Mouse (Mus musculus) cerebellum, adult 18-20 months (tissue): Measurements from ENCODE around the gene Hoxc6.

Source experiments
- DNase-seq, 2 experiments: peaks; one replicate each; pipeline ENCODE4 v3.0.0; 2021

The Hoxc6 gene

DNA sequence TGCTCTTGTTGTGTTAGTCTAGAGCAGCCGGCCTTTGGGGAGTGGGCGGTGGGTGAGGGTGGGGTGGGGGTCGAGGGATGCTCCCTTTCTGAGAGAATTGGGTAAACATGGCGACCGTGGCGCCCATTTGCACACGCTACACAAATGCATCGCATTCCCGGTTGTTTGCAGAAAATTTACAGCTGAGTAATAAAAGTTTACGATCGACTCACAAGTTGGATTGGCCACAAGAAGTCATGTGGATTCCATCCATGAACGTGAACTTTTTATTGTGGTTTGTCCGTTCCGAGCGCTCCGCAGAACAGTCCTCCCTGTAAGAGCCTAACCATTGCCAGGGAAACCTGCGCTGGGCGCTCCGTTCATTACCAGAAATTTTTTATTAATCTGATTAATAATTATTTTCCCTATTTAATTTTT lies at the start of gene Hoxc6:
Gene Hoxc6, plus strand, starts transcription at position 319 of the 417 bp plus-strand sequence.
- DNase-seq, result no peak

DNA sequence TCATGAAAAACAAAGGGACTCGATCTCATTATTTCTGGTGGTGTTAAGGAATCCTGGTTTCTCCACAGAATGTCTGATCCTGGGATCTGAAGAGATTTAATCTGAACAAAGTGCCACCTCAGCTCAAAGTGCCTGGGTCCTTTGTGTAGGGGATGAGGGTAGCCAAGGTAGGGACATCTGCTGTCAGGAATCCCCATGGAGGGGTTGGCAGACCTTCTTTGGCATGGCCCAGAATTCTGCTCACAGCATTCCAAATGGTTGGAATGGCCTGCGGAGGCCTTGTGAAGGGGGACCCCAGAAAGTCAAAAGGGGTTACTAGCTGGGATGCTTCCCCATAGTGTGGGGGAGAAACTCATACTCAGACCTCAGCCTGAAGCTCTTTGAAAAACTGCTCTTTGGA lies 49.2 kb upstream of the Hoxc6 start:
- no peak for DNase-seq

DNA sequence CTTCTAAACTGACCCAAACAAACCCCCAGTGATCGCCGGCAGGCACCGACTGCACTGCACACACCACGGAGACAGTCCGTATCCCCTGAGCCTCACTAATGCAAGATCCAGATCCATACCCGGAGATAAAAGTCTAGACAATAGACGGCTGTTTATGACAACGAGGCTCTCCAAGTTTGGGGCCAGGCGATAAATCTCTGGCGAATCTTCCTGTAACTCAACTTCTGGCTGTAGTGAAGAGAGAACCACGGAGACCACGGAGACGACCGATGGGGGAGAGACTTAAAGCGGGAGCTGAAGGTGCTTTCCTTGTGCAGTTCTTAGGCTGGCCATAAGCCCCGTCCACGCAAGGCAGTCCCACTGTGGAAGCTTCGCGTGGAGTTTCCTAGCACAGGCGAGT lies 48.4 kb upstream of the Hoxc6 start:
- no peak for DNase-seq

DNA sequence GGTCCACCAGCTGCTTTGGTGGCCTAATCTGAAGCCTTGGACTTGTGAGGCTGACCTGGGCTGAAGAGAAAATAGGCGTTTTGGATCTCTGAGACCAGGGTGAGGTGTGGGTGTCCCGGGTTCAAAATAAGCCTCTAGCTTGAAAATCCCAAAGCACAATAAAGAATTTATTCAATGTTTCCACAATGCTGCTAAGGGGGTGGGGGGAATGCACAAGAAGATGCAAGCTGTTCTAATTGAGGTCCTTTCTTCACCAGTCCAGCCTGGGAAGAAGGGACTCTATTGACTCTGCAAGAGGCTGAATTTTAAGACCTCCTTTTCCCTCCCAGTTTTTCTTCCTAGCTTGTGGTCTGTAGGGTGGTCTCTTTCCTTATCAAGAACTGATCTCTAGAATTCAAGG lies 47.2 kb upstream of the Hoxc6 start:
- no peak for DNase-seq

DNA sequence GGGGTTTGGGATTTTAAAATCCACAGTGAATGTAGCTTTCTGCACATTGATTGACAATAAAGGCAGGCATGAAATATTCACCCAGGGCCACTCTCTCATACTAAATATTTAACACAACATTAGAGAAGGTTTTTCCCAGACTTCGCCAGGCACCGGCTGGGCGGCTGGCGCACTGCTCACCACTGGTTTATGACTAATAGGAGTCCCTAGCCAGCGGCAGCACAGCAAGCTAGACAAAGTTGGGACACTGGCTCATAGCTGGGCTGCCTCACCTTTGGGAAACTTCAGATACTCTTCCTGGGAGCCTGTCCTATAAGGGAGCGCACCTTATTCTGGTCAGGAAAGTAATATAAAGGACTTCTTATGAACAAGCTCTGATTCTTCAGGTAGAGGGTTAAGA lies 44.5 kb upstream of the Hoxc6 start:
- no peak for DNase-seq

DNA sequence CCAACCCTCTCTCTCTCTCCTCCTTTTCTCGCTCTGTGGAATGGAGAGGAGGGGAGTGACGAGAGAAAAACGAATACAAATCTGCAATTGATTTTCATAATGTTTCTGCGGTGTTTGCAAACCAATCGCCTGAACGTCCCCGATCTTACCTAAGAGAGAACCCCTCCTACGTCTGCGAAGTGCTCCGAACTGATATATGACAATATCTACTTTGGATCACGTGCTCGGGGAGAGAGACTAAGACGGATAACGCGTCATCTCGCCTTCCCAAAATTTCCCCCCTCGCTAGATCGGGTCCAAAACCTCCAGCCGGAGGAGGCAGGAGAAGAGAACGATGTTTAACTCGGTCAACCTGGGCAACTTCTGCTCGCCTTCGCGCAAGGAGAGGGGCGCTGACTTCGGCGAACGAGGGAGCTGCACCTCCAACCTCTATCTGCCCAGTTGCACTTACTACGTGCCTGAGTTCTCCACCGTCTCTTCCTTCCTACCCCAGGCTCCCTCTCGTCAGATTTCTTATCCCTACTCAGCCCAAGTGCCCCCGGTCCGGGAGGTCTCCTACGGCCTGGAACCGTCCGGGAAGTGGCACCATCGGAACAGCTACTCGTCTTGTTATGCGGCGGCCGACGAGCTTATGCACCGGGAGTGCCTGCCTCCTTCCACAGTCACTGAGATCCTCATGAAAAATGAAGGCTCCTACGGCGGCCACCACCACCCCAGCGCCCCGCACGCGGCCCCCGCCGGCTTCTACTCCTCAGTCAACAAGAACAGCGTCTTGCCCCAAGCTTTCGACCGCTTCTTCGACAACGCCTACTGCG lies 43.7 kb upstream of the Hoxc6 start, which contains the start of gene Hoxc11:
Gene Hoxc11, plus strand, starts transcription at position 236 of the 815 bp plus-strand sequence.
- DNase-seq, result no peak

DNA sequence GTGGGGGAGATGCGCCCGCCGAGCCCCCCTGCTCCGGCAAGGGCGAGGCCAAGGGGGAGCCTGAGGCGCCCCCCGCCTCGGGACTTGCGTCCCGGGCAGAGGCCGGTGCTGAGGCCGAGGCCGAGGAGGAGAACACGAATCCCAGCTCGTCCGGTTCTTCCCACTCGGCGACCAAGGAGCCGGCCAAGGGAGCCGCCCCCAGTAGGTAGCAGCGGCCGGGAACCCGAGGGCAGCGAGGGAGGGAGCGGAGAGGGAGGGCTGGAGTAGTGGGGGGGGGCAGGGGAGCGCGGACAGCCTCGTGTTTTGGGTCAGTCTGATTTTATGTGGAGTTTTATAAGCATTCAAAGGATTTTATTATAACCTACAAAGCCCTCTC lies 43.1 kb upstream of the Hoxc6 start:
- no peak for DNase-seq

DNA sequence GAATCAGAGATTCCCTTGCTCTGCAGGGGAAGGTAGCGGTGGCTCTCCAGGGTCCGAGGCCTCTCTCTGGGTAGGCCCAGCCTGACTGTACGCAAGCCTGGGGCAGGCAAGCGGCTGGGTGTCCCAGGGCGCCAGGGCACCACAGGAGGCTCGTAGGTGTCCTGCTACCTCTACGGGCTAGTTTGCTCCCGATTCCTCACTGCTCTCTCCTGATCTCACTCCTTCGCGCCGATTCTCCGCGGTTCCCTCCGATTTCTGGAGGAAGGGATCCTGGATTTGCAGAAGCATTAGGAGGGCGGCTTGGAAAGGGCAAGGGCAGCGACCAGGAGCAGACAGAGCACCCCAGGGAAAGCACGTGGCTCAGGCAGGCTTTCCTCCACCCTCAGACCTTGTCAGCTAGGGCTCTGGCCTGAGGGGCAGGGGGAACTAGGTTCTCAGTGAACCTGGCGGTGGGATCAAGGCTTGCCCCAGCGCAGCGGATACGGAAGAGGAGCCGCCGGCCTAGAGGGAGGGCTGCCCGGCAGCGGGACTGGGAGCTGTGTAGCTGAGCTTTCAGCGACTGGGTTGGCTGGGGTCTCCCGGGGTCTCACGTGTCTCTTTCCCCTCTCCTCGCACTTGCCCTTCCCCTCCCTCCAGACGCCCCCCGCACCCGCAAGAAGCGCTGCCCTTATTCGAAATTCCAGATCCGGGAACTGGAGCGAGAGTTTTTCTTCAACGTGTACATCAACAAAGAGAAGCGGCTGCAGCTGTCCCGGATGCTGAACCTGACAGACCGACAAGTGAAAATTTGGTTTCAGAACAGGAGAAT lies 42.0 kb upstream of the Hoxc6 start:
- no peak for DNase-seq

DNA sequence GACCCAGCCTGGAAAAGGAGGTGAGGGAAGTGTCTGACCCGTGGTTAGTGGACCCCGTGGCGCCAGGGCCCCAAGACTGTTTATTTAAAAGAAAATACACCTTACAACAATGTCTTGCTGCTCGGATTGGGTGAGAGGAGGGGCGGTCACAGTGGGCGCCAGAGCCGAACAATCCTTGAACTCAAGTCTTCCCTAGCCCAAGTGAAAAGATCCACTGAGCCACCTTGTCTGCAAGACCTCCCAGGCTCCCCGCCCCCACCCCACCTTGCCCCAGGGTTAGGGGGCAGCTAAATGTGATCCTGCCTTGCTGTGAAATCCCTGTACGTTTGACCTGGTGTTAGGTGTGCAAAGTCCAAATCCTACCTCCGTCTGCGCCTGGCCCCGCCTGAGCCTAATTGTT lies 41.2 kb upstream of the Hoxc6 start:
- no peak for DNase-seq

DNA sequence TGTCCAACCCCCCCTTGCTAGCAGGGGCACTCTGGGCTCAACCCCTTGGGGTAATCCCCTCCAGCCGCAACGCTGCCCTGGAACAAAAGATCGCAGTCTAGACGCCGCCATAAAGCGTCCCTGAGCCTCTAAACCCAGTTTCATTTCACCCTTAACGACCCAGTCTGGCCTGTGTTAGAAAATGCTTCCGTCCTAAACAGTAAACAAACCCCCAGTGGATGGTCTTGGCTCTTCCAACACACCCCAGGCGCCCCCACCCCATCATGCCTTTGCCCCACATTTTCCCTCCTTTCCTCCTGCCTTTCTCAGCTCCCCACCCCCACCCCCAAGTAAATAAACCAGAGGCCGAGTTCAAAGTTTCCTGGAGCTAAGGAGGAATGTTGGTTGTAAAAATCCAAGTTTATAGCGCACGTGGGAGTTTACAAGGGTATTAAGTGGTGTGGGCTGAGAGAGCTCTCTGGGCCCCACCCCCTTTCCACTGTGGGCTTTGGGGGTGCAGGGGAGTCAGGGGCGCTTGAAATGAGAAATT lies 38.3 kb upstream of the Hoxc6 start:
- DNase-seq, result no peak

DNA sequence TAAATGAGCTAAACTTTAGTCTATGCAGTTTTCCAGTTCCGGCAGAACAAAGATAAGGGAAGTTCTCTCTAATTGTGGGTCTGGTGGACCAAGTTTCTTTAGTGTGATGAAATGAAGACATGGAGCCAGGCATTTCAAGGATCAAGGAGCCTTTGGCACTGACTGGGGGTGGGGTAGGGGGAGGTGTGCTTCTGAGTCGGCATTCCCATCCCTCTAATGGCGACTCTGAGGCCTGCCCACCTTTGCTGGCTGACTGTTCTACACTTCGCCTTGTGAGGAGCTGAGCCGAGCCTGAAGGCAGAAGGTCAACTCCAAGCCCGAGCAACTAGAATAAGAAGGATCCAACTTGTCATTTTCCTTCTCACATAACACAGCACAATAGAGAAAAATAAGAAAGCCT lies 36.3 kb upstream of the Hoxc6 start:
- no peak for DNase-seq

DNA sequence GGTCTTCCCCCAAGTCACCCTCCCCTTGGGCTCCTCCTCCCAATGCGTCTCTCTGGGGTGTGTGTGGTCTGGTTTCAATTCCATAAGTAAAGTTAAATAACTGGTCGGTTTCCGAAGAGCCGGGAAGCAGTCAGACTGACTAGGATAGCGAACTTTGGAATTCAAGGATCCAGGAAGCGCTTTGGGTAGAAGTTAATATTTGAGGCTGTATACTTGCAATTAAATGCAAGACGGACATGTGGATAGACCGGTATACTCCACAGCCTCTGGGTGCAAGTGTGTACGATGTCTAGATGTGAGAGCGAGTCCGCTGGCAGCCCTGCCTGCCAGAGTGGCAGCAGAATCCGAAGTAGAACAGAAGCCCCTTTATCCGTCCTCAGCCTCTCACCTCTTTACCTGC lies 35.6 kb upstream of the Hoxc6 start:
- DNase-seq, result no peak

DNA sequence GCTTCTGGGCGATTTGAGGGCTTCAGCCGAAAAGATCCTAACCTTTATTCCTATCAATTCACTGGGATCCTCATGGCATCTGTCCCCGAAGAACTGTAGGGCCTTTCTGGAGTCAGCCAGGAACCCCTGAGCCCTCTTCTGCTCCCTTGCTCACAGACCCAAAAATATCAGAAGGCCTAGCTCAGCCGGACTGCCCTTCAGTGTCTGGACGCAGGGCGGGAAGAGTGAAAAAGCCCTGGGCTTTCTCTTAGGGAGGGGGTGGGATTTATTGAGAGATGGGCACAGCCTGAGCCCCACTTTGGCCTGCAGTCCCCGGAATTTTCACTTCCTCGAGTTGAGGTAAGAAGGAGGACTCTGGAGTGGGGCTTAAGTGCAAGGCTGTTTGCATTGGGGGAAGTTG lies 34.8 kb upstream of the Hoxc6 start:
- no peak for DNase-seq

DNA sequence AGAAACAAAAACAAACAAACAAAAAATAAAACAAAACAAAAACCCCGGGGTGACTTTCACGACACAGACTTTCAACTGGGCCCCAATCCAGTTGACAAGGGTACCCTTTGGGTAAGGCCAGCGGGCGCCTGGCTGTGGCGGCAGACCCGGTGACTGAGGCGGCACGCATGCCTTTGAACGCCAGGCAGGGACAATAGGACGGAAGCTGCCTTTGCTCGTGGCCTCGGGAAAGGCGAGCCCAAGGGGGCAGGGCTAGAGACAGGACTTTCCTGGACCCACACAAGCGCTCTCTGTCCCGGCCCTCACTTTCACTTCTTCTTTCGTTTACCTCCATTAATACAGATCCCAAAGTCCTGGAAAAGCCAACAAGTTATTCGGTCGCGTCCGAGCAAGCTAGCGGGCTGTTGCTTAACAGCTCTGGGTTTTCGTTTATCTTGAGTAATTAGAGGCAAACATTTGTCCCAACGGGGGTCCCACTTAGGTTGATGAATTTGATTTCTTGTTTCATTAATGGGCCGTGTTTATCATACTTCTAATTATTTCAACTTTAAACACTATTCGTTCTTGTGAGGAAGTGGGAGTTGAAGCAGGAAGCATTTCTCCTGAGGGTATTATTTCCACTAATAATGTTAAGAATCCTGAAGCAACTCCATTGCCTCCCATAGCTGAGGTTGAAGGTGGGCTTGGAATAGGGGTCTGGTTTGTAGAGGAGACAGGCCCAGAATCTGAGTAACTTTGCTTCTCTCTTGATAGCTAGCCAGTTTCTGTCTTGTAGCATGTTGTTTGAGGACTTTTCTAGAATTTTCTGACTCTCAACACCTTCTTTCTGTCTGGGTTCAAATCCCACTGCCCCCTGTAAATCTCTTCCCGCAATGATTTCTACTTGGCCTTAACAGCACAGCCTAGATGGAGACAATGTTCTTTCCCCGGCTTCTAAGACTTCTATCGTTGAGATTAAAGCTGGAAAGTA lies 34.1 kb upstream of the Hoxc6 start:
- DNase-seq, result no peak

DNA sequence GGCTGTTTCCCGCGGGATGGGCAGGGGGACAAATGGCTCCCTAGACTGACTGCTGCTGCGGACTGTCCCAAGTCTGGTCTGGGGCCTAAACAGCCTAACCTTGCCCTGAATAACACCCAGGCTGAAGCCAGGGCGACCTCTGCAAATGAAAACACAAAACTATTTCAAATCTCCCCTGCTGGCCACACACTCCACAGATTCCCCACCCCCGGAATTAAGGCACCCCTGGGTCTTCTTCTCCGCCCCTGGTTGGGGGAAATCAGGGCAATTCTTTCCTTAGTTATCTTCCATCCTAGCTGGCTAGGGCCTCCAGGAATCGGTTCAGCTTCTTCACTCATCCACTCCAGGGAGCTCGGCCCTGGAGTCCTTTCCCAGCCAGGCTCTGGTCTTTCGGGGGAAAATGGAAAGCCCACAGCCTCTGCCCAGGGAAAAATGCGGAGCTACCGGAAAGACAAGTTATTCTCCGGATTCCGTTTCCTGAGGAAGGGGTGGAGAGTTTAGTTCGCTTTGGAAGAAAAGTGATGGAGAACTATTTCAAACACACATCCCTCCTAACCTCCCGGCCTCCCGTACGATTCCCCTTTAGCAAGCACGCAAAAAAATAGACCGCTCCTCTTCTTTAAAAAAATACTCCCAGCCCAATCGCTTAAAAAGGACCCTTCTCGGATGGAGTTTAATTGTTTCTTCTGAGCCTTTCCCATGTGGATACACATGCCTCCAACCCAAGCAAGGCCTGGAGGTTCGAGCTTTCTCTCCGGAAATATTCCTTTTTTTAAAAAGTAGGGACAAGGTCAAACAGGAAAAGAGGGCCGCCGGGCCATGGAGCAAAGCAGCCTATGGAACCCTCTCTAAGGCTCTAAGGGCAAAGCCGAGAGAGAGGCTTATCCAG lies 32.8 kb upstream of the Hoxc6 start:
- no peak for DNase-seq

DNA sequence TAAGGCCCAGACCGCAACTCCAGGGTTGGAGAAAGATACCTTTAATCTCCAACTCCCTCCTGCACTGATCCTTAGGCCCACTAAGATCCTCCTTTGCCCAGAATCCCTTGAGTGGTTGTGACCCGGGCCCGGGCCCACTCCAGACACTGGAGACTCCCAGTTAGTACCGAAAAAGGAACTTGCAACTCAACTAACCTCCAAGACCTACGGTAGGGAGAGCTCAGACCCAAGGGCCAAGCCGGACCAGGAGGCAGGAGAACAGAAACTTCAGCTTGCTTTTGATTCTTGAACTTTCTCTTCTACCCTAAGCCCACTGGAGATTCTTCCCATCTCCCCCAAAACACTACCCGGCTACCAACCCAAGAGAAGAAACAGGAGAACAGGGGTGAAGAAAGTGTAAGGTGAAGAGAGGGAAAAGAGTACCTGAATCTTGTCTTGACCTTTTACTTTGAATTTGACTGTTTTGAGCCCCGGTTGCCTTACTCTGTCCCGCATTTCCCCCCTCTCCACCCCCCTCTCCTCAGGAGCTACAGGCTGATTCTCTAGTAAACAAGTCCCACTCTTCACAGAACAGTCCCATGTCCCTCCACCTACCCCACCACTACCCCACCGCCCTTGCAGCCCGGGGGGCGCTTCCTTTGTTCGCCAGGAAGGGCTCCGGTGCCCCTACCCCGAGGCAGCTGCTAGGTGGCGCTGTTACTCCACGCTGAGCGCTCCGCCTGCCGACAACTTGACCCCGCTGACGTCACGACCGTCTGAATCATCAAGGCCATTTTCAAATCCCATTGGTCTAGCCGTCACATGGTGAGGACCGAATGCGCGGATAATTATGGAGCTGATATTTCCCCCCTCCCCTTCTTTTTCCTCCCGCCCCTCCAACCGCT lies 31.9 kb upstream of the Hoxc6 start:
- DNase-seq, result peak in 1 of 2 experiments; percentile 18

DNA sequence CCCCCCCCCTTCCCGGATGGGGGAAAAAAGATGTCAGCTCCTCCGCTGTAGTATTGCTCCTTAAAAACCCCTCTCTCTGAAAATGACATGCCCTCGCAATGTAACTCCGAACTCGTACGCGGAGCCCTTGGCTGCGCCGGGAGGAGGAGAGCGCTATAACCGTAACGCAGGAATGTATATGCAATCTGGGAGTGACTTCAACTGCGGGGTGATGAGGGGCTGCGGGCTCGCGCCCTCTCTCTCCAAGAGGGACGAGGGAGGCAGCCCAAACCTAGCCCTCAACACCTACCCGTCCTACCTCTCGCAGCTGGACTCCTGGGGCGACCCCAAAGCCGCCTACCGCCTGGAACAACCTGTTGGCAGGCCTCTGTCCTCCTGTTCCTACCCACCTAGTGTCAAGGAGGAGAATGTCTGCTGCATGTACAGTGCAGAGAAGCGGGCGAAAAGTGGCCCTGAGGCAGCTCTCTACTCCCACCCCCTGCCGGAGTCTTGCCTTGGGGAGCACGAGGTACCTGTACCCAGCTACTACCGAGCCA lies 31.2 kb upstream of the Hoxc6 start, which contains the start of gene Hoxc10:
Gene Hoxc10, plus strand, starts transcription at position 21 of the 536 bp plus-strand sequence.
- no peak for DNase-seq

DNA sequence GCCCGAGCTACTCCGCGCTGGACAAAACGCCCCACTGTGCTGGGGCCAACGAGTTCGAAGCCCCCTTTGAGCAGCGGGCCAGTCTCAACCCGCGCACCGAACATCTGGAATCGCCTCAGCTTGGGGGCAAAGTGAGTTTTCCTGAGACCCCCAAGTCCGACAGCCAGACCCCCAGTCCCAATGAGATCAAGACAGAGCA lies 30.8 kb upstream of the Hoxc6 start, which contains the start of gene Hoxc5:
Gene Hoxc5, plus strand, starts transcription at position 132 of the 199 bp plus-strand sequence.
- no peak for DNase-seq

DNA sequence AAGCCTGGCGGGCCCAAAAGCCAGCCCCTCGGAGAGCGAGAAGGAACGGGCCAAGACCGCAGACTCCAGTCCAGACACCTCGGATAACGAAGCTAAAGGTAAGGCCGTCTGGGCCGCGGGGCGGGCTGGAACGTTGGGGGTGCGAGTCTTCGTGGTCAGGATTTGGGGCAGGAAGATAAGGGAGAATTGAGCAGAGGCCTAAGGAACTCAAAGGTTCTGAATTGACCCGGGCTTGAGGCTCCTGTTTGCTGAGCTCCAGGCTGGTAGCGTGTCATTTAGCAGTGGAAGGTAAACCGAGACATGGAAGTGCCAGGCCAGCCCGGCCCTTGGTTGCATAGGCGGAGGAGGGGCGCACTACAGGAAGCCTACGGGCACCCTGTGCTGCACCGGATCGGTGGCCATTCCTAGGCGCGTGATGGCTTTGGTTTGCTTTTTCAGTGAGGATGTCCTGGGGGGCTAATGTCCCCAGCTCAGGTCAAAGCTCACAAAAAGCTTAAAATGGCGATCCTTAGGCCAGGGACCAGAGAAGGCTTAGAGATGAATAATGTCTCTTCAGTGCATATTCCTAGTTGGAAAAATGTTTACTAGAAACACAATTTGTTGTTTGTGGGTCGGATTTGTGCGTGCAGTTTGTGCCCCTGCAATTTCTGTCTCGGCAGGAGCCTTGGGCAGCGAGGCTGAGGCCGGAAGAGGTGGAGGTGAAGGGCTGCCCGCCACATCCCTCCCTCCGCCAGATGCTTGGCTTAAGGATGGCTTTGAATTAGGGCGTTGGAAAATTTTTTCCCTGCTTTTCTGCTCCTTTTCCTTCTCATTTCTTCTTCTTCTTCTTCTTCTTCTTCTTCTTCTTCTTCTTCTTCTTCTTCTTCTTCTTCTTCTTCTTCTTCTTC lies 30.3 kb upstream of the Hoxc6 start:
- no peak for DNase-seq
